In genomic region chr3:89962751-89963220, GRCm38 (mm10) we compare ENCODE assay signal across 8 mouse cellular contexts. TPM values are rescaled to one million over a fixed set of nuclear protein-coding genes. Genes with fewer than 3 reads are reported as not detected.
DNase-seq lines count a peak whose midpoint lies in the region; ATAC-seq and TF ChIP-seq lines count a peak whose summit lies in the region.

No protein-coding gene starts in this region.

- TF ChIP-seq POLR2A in heart, adult 2 months (IDR thresholded peaks at IDR 0.05; ENCODE audit: insufficient read depth, low read depth, low read length): no peak
- no peak for TF ChIP-seq POLR2A in testis, adult 2 months (IDR thresholded peaks at IDR 0.05; ENCODE audit: control insufficient read depth, low read depth, low read length)

- no peak for TF ChIP-seq CTCF in heart, adult 2 months (IDR thresholded peaks at IDR 0.05)
- no peak for TF ChIP-seq CTCF in testis, adult 2 months (IDR thresholded peaks at IDR 0.05; ENCODE audit: control insufficient read depth, insufficient read depth, insufficient replicate concordance, low read depth, low read length)

- no peaks in the 10 kb centered on the region for H3K79me2 ChIP-seq in heart, adult 2 months (replicated peaks; ENCODE audit: control insufficient read depth, insufficient read depth, low read length)

- peak overlapping the region; percentile 68 for H3K4me3 ChIP-seq in heart, adult 2 months
- H3K4me3 ChIP-seq in testis, adult 2 months (ENCODE audit: control insufficient read depth, low read depth, low read length): peak overlapping the region; percentile 91
- peak overlapping the region; percentile 92 for H3K4me3 ChIP-seq in heart, embryonic 16.5 days (ENCODE audit: low read length)
- peak overlapping the region; percentile 61 for H3K4me3 ChIP-seq in liver, embryonic 15.5 days (replicated peaks)

- H3K27ac ChIP-seq in heart, adult 2 months: peak overlapping the region; percentile 93
- H3K27ac ChIP-seq in testis, adult 2 months (ENCODE audit: control insufficient read depth, insufficient read depth, low read depth, low read length): peak overlapping the region; percentile 90
- H3K27ac ChIP-seq in heart, embryonic 16.5 days (ENCODE audit: low read length): peak overlapping the region; percentile 98
- H3K27ac ChIP-seq in liver, embryonic 15.5 days (replicated peaks): peak overlapping the region; percentile 66

- no peak for TF ChIP-seq EP300 in heart, adult 2 months (IDR thresholded peaks at IDR 0.05; ENCODE audit: insufficient read depth, low read depth, low read length)

- H3K9ac ChIP-seq in heart, adult 2 months (ENCODE audit: low read depth, low read length): peak overlapping the region; percentile 88
- peak overlapping the region; percentile 84 for H3K9ac ChIP-seq in heart, embryonic 16.5 days (ENCODE audit: low read length)
- peak overlapping the region; percentile 25; the same call in 1 of the 2 replicates for H3K9ac ChIP-seq in liver, embryonic 15.5 days

- peak; percentile 2 for ATAC-seq in heart, embryonic 16.5 days (replicated peaks; ENCODE audit: extremely low read depth, insufficient read depth, low FRiP score)
- no peak for ATAC-seq in liver, embryonic 15.5 days (ENCODE audit: insufficient read depth)
- no peak for ATAC-seq in frontal cortex, adult (ENCODE audit: low TSS enrichment)

- intact Hi-C loops in heart, adult 2 months (cut with DNase I): loop anchor here (2.0 to 5.0 kb wide), 3 partner anchors 36 to 95 kb away; partner anchors contain the start of genes 4933434E20Rik, Hax1 and Ubap2l

- no peaks in the 10 kb centered on the region for H3K36me3 ChIP-seq in heart, adult 2 months (ENCODE audit: control insufficient read depth, insufficient read depth, low read length)
- no peaks in the 10 kb centered on the region for H3K36me3 ChIP-seq in testis, adult 2 months (ENCODE audit: control insufficient read depth, insufficient read depth, low read length)
- peaks cover 8% of the 10 kb centered on the region for H3K36me3 ChIP-seq in heart, embryonic 16.5 days (ENCODE audit: control insufficient read depth, insufficient read depth)
- H3K36me3 ChIP-seq in liver, embryonic 15.5 days (replicated peaks): no peaks in the 10 kb centered on the region

- no peak for DNase-seq in heart, adult 2 months
- DNase-seq in heart, adult 11 months: no peak
- DNase-seq in testis, postnatal 14 days (ENCODE audit: low spot score): no peak
- no peak for DNase-seq in MN1 (ENCODE audit: low spot score)

- WGBS in heart, adult 2 months: under 1% methylated on average over 30 of the region's 30 CpGs
- under 1% methylated on average over 19 of the region's 30 CpGs for WGBS in heart, embryonic 16.5 days
- WGBS in liver, embryonic 15.5 days (ENCODE audit: insufficient replicate concordance): under 1% methylated on average over 30 of the region's 30 CpGs

- H3K4me2 ChIP-seq in heart, embryonic 16.5 days (ENCODE audit: low read depth, low read length): peak overlapping the region; percentile 93
- peak overlapping the region; percentile 77 for H3K4me2 ChIP-seq in liver, embryonic 15.5 days

- H3K27me3 ChIP-seq in heart, adult 2 months (ENCODE audit: control insufficient read depth, insufficient read depth, low read length): no peaks in the 10 kb centered on the region
- H3K27me3 ChIP-seq in testis, adult 2 months (ENCODE audit: control insufficient read depth, insufficient read depth, low read length): no peaks in the 10 kb centered on the region
- no peaks in the 10 kb centered on the region for H3K27me3 ChIP-seq in heart, embryonic 16.5 days (ENCODE audit: control insufficient read depth, insufficient read depth, low read length)
- peaks cover 68% of the 10 kb centered on the region for H3K27me3 ChIP-seq in liver, embryonic 15.5 days

- H3K9me3 ChIP-seq in heart, embryonic 16.5 days (replicated peaks; ENCODE audit: control insufficient read depth, low read length): no peaks in the 10 kb centered on the region
- H3K9me3 ChIP-seq in liver, embryonic 15.5 days (replicated peaks): no peaks in the 10 kb centered on the region

- H3K4me1 ChIP-seq in heart, adult 2 months (ENCODE audit: control insufficient read depth, insufficient read depth, low read length): peaks cover 19% of the 10 kb centered on the region
- H3K4me1 ChIP-seq in testis, adult 2 months (ENCODE audit: control insufficient read depth, insufficient read depth, low read length): peaks cover 30% of the 10 kb centered on the region
- H3K4me1 ChIP-seq in heart, embryonic 16.5 days (ENCODE audit: control insufficient read depth, insufficient read depth, low read length): peaks cover 36% of the 10 kb centered on the region
- H3K4me1 ChIP-seq in liver, embryonic 15.5 days (replicated peaks): peaks cover 44% of the 10 kb centered on the region

RNA-seq across cellular contexts. Expression of gene Atp8b2, which starts 0.5 kb away (rescaled TPM):
- 10 to 100 TPM; 15.7 to 18.0 TPM for total RNA-seq in heart, adult 2 months (2021)
- 27.3 and 50.1 TPM in 2 replicates for polyA plus RNA-seq in heart, adult 2 months (2012; rRNA removed)
- 26.9 and 39.9 TPM in 2 replicates for polyA plus RNA-seq in testis, adult 2 months (2012; rRNA removed)
- polyA plus RNA-seq in heart, embryonic 16.5 days (2015; fragmentation: Nextera tagmentation; extraction: Ambion mirVana): 10.3 and 11.5 TPM in 2 replicates
- 1.3 and 1.7 TPM in 2 replicates for polyA plus RNA-seq in liver, embryonic 15.5 days (2015; fragmentation: Nextera tagmentation; extraction: Ambion mirVana)

RNA-seq across cellular contexts. Expression of gene Hax1, which starts 35.8 kb away (rescaled TPM):
- total RNA-seq in heart, adult 2 months (2021): 10 to 100 TPM; 40.1 to 48.2 TPM
- polyA plus RNA-seq in heart, adult 2 months (2012; rRNA removed): 32.5 and 54.3 TPM in 2 replicates
- 108 and 116 TPM in 2 replicates for polyA plus RNA-seq in testis, adult 2 months (2012; rRNA removed)
- 82.6 and 89.5 TPM in 2 replicates for polyA plus RNA-seq in heart, embryonic 16.5 days (2015; fragmentation: Nextera tagmentation; extraction: Ambion mirVana)
- polyA plus RNA-seq in liver, embryonic 15.5 days (2015; fragmentation: Nextera tagmentation; extraction: Ambion mirVana): 118 and 124 TPM in 2 replicates

RNA-seq across cellular contexts. Expression of gene Il6ra, which starts 49.8 kb away (rescaled TPM):
- total RNA-seq in heart, adult 2 months (2021): 1 to 10 TPM; 4.3 to 4.8 TPM
- 2.5 and 2.8 TPM in 2 replicates for polyA plus RNA-seq in heart, adult 2 months (2012; rRNA removed)
- 0.93 and 1.1 TPM in 2 replicates for polyA plus RNA-seq in testis, adult 2 months (2012; rRNA removed)
- polyA plus RNA-seq in heart, embryonic 16.5 days (2015; fragmentation: Nextera tagmentation; extraction: Ambion mirVana): 1.1 TPM in 2 replicates
- polyA plus RNA-seq in liver, embryonic 15.5 days (2015; fragmentation: Nextera tagmentation; extraction: Ambion mirVana): 5.3 and 6.3 TPM in 2 replicates

Comparison
In these comparisons a context has a peak if more than half of its experiments do, and no peak if none do; other contexts are left out.
1. H3K9ac ChIP-seq: peak in every context shown above with its lines; median percentile 88 in heart, adult 2 months; 84 in heart, embryonic 16.5 days; 25 in liver, embryonic 15.5 days.